Mouse (Mus musculus) forebrain, embryonic 14.5 days (tissue): ENCODE results near the gene Gm9046. TPM values are rescaled to one million over a fixed set of nuclear protein-coding genes. Genes with fewer than 3 reads are reported as not detected.
"Not testable (repeated sequence)": the region's sequence is repeated elsewhere in the genome, so short reads cannot be mapped to it uniquely, and the experiment has no call there.

ENCODE experiments used
- ATAC-seq: fragments of 200-750 bp; cut with Nextera tagmentation; 2 replicates; pipeline ENCODE4 v1.8.0; 2017; ENCODE audit warnings: mild to moderate bottlenecking, moderate library complexity
- DNase-seq: peaks from one replicate; pipeline ENCODE4 v3.0.0-alpha.2; 2015; ENCODE audit warnings: low spot score
- H3K27ac ChIP-seq: fragments of 300-500 bp; sonication (generic); 2 replicates; pipeline ENCODE4 v1.5.1; 2014; ENCODE audit warnings: low read depth, mild to moderate bottlenecking, control low read depth, low read length, moderate library complexity
- H3K27me3 ChIP-seq: fragments of 300-500 bp; sonication (generic); replicated peaks from 2 replicates; pipeline ENCODE4 v1.6.1; 2014; ENCODE audit warnings: low read length, control low read depth, mixed read lengths; ENCODE audit not compliant: control insufficient read depth, insufficient read depth
- H3K36me3 ChIP-seq: fragments of 300-500 bp; sonication (generic); 2 replicates; pipeline ENCODE4 v1.6.1; 2014; ENCODE audit warnings: low read length, control low read depth; ENCODE audit not compliant: control insufficient read depth, insufficient read depth
- H3K4me1 ChIP-seq: fragments of 300-500 bp; sonication (generic); 2 replicates; pipeline ENCODE4 v1.6.1; 2014; ENCODE audit warnings: antibody characterized with exemption, low read length, control low read depth; ENCODE audit not compliant: control insufficient read depth, insufficient read depth
- H3K4me2 ChIP-seq: fragments of 300-500 bp; sonication (generic); 2 replicates; pipeline ENCODE4 v1.6.1; 2014; ENCODE audit warnings: mild to moderate bottlenecking, control low read depth, low read length
- H3K4me3 ChIP-seq: fragments of 300-500 bp; sonication (generic); 2 replicates; pipeline ENCODE4 v1.5.1; 2014; ENCODE audit warnings: low read depth, low read length, control low read depth
- H3K9ac ChIP-seq: fragments of 300-500 bp; sonication (generic); 2 replicates; pipeline ENCODE4 v1.6.1; 2014; ENCODE audit warnings: mild to moderate bottlenecking, low read length, control low read depth, moderate library complexity
- H3K9me3 ChIP-seq: fragments of 300-500 bp; sonication (generic); replicated peaks from 2 replicates; pipeline ENCODE4 v1.6.1; 2016; ENCODE audit warnings: low read length, control low read depth, mixed read lengths; ENCODE audit not compliant: control insufficient read depth
- WGBS: fragments of 180-500 bp; shearing (Covaris S2); extraction: QIAGEN DNeasy Blood & Tissue Kit; methylation state at CpG from one replicate; pipeline ENCODE4 v1.1.7; 2014; 5-methylcytosine and 5-hydroxymethylcytosine counted together
- polyA plus RNA-seq: library from polyadenylated mRNA; unstranded; fragments of >200 nt; fragmentation: Nextera tagmentation; extraction: Ambion mirVana; gene quantifications from 2 replicates; pipeline ENCODE4 v1.2.1, GENCODE M21; 2014

Gene Gm9046
- polyA plus RNA-seq, 1 experiment from 2014 or later, result not detected

- not testable (repeated sequence) for H3K9ac ChIP-seq, H3K4me3 ChIP-seq, H3K27ac ChIP-seq, DNase-seq, H3K4me2 ChIP-seq, H3K9me3 ChIP-seq, ATAC-seq, H3K36me3 ChIP-seq, H3K4me1 ChIP-seq, H3K27me3 ChIP-seq
- WGBS, result 46% methylated on average over 2 of the region's 2 CpGs
These were observed 40.9 kb downstream of the Gm9046 start for GRCm38 (mm10) chr10:118302133-118302532.

GRCm38 (mm10) chr10:118294938-118295337 is 48.1 kb downstream of the Gm9046 start, which contains the start of gene Iltifb:
TSS of gene Iltifb (minus strand) at chr10:118295038.
- H3K4me3 ChIP-seq, result no peak within 1 kb of the TSS
- no peaks in the 10 kb centered on the region for H3K4me1 ChIP-seq
- no peak within 1 kb of the TSS for H3K9ac ChIP-seq
- no peak within 1 kb of the TSS for H3K4me2 ChIP-seq
- DNase-seq (no peak), ATAC-seq (no peak)
- H3K27ac ChIP-seq, result no peak within 1 kb of the TSS
- WGBS, result 96% methylated on average over 6 of the region's 6 CpGs
- no peaks in the 10 kb centered on the region for H3K36me3 ChIP-seq
- H3K9me3 ChIP-seq, result no peaks in the 10 kb centered on the region
- H3K27me3 ChIP-seq, result no peaks in the 10 kb centered on the region

Other genes with a start within 250 kb of the Gm9046 start
- gene Mdm1, start 201.4 kb downstream of the Gm9046 start, polyA plus RNA-seq, result 31.6 and 34.7 TPM in 2 replicates
- gene Il22, start 138.3 kb downstream of the Gm9046 start, polyA plus RNA-seq, result not detected in 2 replicates
- gene Gm32717, start 102.5 kb downstream of the Gm9046 start, polyA plus RNA-seq, result 0.27 TPM in 1 of 2 replicates, not detected in the other
- gene Gm32802, start 84.6 kb downstream of the Gm9046 start, polyA plus RNA-seq, result 0.27 TPM in 1 of 2 replicates, not detected in the other
- gene Iltifb, start 48.2 kb downstream of the Gm9046 start, polyA plus RNA-seq, result 0.33 TPM in 1 of 2 replicates, not detected in the other
- gene Gm9040, start 16.3 kb downstream of the Gm9046 start, polyA plus RNA-seq, result not detected in 2 replicates
- gene Gm9044, start 10.8 kb downstream of the Gm9046 start, polyA plus RNA-seq, result not detected in 2 replicates
- gene Gm9045, start 5.4 kb downstream of the Gm9046 start, polyA plus RNA-seq, result 0.11 and 0.12 TPM in 2 replicates
- gene Gm9048, start 5.4 kb upstream of the Gm9046 start, polyA plus RNA-seq, result not detected in 2 replicates
- 0.11 and 0.12 TPM in 2 replicates for gene Gm9049, start 10.8 kb upstream of the Gm9046 start, polyA plus RNA-seq
- not detected in 2 replicates for gene Ifng, start 97.8 kb upstream of the Gm9046 start, polyA plus RNA-seq